Mouse (Mus musculus) adrenal gland, postnatal 10 days (tissue): ENCODE data around the gene Ptpn9. TPM values are rescaled to one million over a fixed set of nuclear protein-coding genes. Genes with fewer than 3 reads are reported as not detected.
A peak's percentile ranks its signal among the peaks of the same experiment; 100 is the strongest.

Source experiments
- DNase-seq: peaks from one replicate; pipeline ENCODE4 v3.0.0; 2021; ENCODE audit warnings: mixed read lengths
- total RNA-seq, 2 experiments: library from RNA; stranded (reverse); gene quantifications; 2 replicates each; pipeline ENCODE4 v1.2.3; 2021

The Ptpn9 gene
- total RNA-seq, 2 experiments from 2014 or later = 39.3 to 41.1 TPM

- DNase-seq = no peak
Observed at GRCm38 (mm10) chr9:57013756-57014155, 19.0 kb downstream of the Ptpn9 start.

- no peak for DNase-seq
Observed at GRCm38 (mm10) chr9:57014766-57015165, 20.0 kb downstream of the Ptpn9 start.

GRCm38 (mm10) chr9:57017631-57018030 is 22.9 kb downstream of the Ptpn9 start:
- no peak for DNase-seq

GRCm38 (mm10) chr9:57031756-57032155 is 37.0 kb downstream of the Ptpn9 start:
- DNase-seq = no peak

- DNase-seq = peak; percentile 69
Observed at GRCm38 (mm10) chr9:57056237-57056636, 61.5 kb downstream of the Ptpn9 start.

GRCm38 (mm10) chr9:57064164-57064563 is 69.4 kb downstream of the Ptpn9 start:
- no peak for DNase-seq

GRCm38 (mm10) chr9:57068266-57068665 is 73.5 kb downstream of the Ptpn9 start:
- DNase-seq = no peak

GRCm38 (mm10) chr9:57070262-57070661 is 75.5 kb downstream of the Ptpn9 start:
- no peak for DNase-seq

GRCm38 (mm10) chr9:57070800-57071545 is 76.2 kb downstream of the Ptpn9 start:
- DNase-seq = no peak

- DNase-seq = peak; percentile 82
Observed at GRCm38 (mm10) chr9:57071801-57072351, 77.2 kb downstream of the Ptpn9 start, which contains the start of gene Sin3a. Sin3a (plus strand) TSS chr9:57072040.

GRCm38 (mm10) chr9:57072526-57072988 is 77.8 kb downstream of the Ptpn9 start:
- no peak for DNase-seq

GRCm38 (mm10) chr9:57072989-57073789 is 78.5 kb downstream of the Ptpn9 start:
- DNase-seq = peak; percentile 96

- DNase-seq = no peak
Observed at GRCm38 (mm10) chr9:57073790-57074094, 79.0 kb downstream of the Ptpn9 start.

GRCm38 (mm10) chr9:57074171-57074821 is 79.6 kb downstream of the Ptpn9 start:
- peak; percentile 39 for DNase-seq

GRCm38 (mm10) chr9:57074822-57075603 is 80.3 kb downstream of the Ptpn9 start:
- peak; percentile 85 for DNase-seq

- peak; percentile 99 for DNase-seq
Observed at GRCm38 (mm10) chr9:57075681-57076381, 81.1 kb downstream of the Ptpn9 start.

GRCm38 (mm10) chr9:57076701-57077660 is 82.3 kb downstream of the Ptpn9 start:
- peak; percentile 93 for DNase-seq

GRCm38 (mm10) chr9:57082236-57082635 is 87.5 kb downstream of the Ptpn9 start:
- DNase-seq = no peak
